Mouse (Mus musculus): Measurements from ENCODE around the gene Tnpo1.

- TF ChIP-seq CTCF (IDR thresholded peaks at IDR 0.05; ENCODE audit: borderline replicate concordance, insufficient read depth, low read length), result no peak
- TF ChIP-seq POLR2A (IDR thresholded peaks at IDR 0.05; ENCODE audit: low read depth, low read length), result no peak
Measured at GRCm38 (mm10) chr13:98814275-98815040, 111.7 kb downstream of the Tnpo1 start.
